Mouse (Mus musculus): ENCODE measurements around the gene Hexa. TPM values are rescaled to one million over a fixed set of nuclear protein-coding genes. Genes with fewer than 3 reads are reported as not detected.

Hexa gene
- total and polyA plus RNA-seq, 3 experiments: 44.3 to 54.0 TPM; not detected in 1

GRCm38 (mm10) chr9:59605967-59606366 is 66.6 kb downstream of the Hexa start:
- H3K4me1 ChIP-seq (ENCODE audit: control insufficient read depth in 1 of 2, insufficient read depth in 2 of 2, low read length in 2 of 2): no peaks in the 10 kb centered on the region
- TF ChIP-seq ZNF384 (IDR thresholded peaks at IDR 0.05; ENCODE audit: low read depth, low read length) (no peak), CTCF (IDR thresholded peaks at IDR 0.05 in 2 of 3, conservative IDR thresholded peaks at IDR 0.05 in 1 of 3; ENCODE audit: control insufficient read depth in 1 of 3, insufficient read depth in 1 of 3, low read depth in 2 of 3, low read length in 3 of 3, poor library complexity in 1 of 3, severe bottlenecking in 1 of 3) (peak in 1 of 3 experiments; percentile 1; a peak in 1 of 6 replicates), MAZ (IDR thresholded peaks at IDR 0.05; ENCODE audit: low read depth, low read length) (no peak), SMC3 (IDR thresholded peaks at IDR 0.05; ENCODE audit: low read depth, low read length) (peak; percentile 13; the same call in 1 of the 2 replicates)
- no peaks in the 10 kb centered on the region for H3K9me3 ChIP-seq (replicated peaks; ENCODE audit: insufficient read depth, low read length)
- H3K27me3 ChIP-seq (ENCODE audit: control insufficient read depth in 1 of 2, insufficient read depth in 2 of 2, low read length in 2 of 2): peaks cover 0 to 7% of the 10 kb centered on the region in 2 experiments; a peak in 3 of 4 replicates
- H3K79me2 ChIP-seq (ENCODE audit: control insufficient read depth, insufficient read depth, low read length, poor library complexity): no peaks in the 10 kb centered on the region
- no peak overlapping the region for H3K4me3 ChIP-seq (ENCODE audit: control insufficient read depth in 1 of 2, insufficient read depth in 1 of 2, low read depth in 2 of 2, low read length in 2 of 2)
- no peak overlapping the region for H3K9ac ChIP-seq (ENCODE audit: control insufficient read depth, low read depth, low read length, poor library complexity, severe bottlenecking)
- no peaks in the 10 kb centered on the region for H3K36me3 ChIP-seq (ENCODE audit: control insufficient read depth in 1 of 2, insufficient read depth in 2 of 2, low read length in 2 of 2)
- no peak for DNase-seq (ENCODE audit: low read depth, low spot score)
- H3K27ac ChIP-seq (ENCODE audit: control insufficient read depth, low read depth, low read length): no peak overlapping the region

DNA sequence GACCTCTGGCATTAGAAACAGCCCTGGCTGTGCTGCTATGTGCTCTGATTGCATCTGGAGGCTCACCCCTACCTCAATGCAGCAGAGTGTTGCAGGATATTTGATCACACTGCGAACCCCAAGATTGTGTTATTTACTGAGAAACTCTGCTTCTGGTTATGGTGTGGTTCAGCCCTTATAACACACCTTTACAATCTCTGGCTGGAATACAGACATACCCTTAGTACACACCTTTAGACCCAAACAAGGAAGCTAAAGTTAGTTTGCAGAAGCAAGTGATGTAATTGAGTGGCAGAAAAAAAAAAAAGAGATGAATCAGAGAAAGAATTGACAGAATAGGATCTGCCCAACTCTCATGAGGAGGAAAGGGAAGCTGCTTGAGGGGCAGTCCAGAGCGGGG is 71.6 kb downstream of the Hexa start:
- Histone ChIP-seq H3K79me2 (ENCODE audit: control insufficient read depth, insufficient read depth, low read length, poor library complexity) (no peaks in the 10 kb centered on the region), H3K27ac (ENCODE audit: control insufficient read depth, low read depth, low read length) (no peak overlapping the region), H3K9me3 (replicated peaks; ENCODE audit: insufficient read depth, low read length) (no peaks in the 10 kb centered on the region), H3K9ac (ENCODE audit: control insufficient read depth, low read depth, low read length, poor library complexity, severe bottlenecking) (no peak overlapping the region), H3K4me3 (ENCODE audit: control insufficient read depth in 1 of 2, insufficient read depth in 1 of 2, low read depth in 2 of 2, low read length in 2 of 2) (no peak overlapping the region), H3K27me3 (ENCODE audit: control insufficient read depth in 1 of 2, insufficient read depth in 2 of 2, low read length in 2 of 2) (peaks cover 0 to 3% of the 10 kb centered on the region in 2 experiments; a peak in 2 of 4 replicates), H3K4me1 (ENCODE audit: control insufficient read depth in 1 of 2, insufficient read depth in 2 of 2, low read length in 2 of 2) (no peaks in the 10 kb centered on the region), H3K36me3 (ENCODE audit: control insufficient read depth in 1 of 2, insufficient read depth in 2 of 2, low read length in 2 of 2) (no peaks in the 10 kb centered on the region)
- TF ChIP-seq MAFK (IDR thresholded peaks at IDR 0.05; ENCODE audit: borderline replicate concordance, low read depth, low read length): no peak
- no peak for DNase-seq (ENCODE audit: low read depth, low spot score)

Other genes with a start within 250 kb of the Hexa start
- gene Adpgk, start 248.0 kb upstream of the Hexa start, total RNA-seq (2012; rRNA removed): 19.4 and 26.2 TPM in 2 replicates
- 10 to 100 TPM in 1 of 2 experiments, not detected in 1; 29.8 TPM for gene Adpgk, start 248.0 kb upstream of the Hexa start, polyA plus RNA-seq (2012; ENCODE audit: insufficient read depth in 1 of 2, insufficient read length in 2 of 2, low read depth in 1 of 2, low replicate concordance in 2 of 2, missing spikeins in 1 of 2)
- 4.0 and 5.1 TPM in 2 replicates for gene Bbs4, start 186.0 kb upstream of the Hexa start, total RNA-seq (2012; rRNA removed)
- gene Bbs4, start 186.0 kb upstream of the Hexa start, polyA plus RNA-seq (2012; ENCODE audit: insufficient read depth in 1 of 2, insufficient read length in 2 of 2, low read depth in 1 of 2, low replicate concordance in 2 of 2, missing spikeins in 1 of 2): 1 to 10 TPM in 1 of 2 experiments, not detected in 1; 5.6 TPM
- gene Arih1, start 52.9 kb upstream of the Hexa start, total RNA-seq (2012; rRNA removed): 46.5 and 47.6 TPM in 2 replicates
- 10 to 100 TPM; 48.4 to 60.4 TPM for gene Arih1, start 52.9 kb upstream of the Hexa start, polyA plus RNA-seq (2012; ENCODE audit: insufficient read depth in 1 of 2, insufficient read length in 2 of 2, low read depth in 1 of 2, low replicate concordance in 2 of 2, missing spikeins in 1 of 2)
- gene Tmem202, start 307 bp downstream of the Hexa start, total RNA-seq (2012; rRNA removed): 0.23 and 0.50 TPM in 2 replicates
- not detected for gene Tmem202, start 307 bp downstream of the Hexa start, polyA plus RNA-seq (2012; ENCODE audit: insufficient read depth in 1 of 2, insufficient read length in 2 of 2, low read depth in 1 of 2, low replicate concordance in 2 of 2, missing spikeins in 1 of 2)
- gene Celf6, start 38.4 kb downstream of the Hexa start, total RNA-seq (2012; rRNA removed): not detected in 2 replicates
- under 1 TPM in 1 of 2 experiments, not detected in 1; 0.13 TPM for gene Celf6, start 38.4 kb downstream of the Hexa start, polyA plus RNA-seq (2012; ENCODE audit: insufficient read depth in 1 of 2, insufficient read length in 2 of 2, low read depth in 1 of 2, low replicate concordance in 2 of 2, missing spikeins in 1 of 2)
- gene Parp6, start 77.7 kb downstream of the Hexa start, total RNA-seq (2012; rRNA removed): 5.9 and 6.4 TPM in 2 replicates
- 10 to 100 TPM in 1 of 2 experiments, not detected in 1; 13.8 TPM for gene Parp6, start 77.7 kb downstream of the Hexa start, polyA plus RNA-seq (2012; ENCODE audit: insufficient read depth in 1 of 2, insufficient read length in 2 of 2, low read depth in 1 of 2, low replicate concordance in 2 of 2, missing spikeins in 1 of 2)
- gene Pkm, start 116.8 kb downstream of the Hexa start, total RNA-seq (2012; rRNA removed): 710 and 1,836 TPM in 2 replicates
- gene Pkm, start 116.8 kb downstream of the Hexa start, polyA plus RNA-seq (2012; ENCODE audit: insufficient read depth in 1 of 2, insufficient read length in 2 of 2, low read depth in 1 of 2, low replicate concordance in 2 of 2, missing spikeins in 1 of 2): 1,000 to 10,000 TPM in 1 of 2 experiments, 10 to 100 TPM in 1; 71.6 to 2,746 TPM
- gene Gramd2, start 140.6 kb downstream of the Hexa start, total RNA-seq (2012; rRNA removed): not detected in 2 replicates
- gene Gramd2, start 140.6 kb downstream of the Hexa start, polyA plus RNA-seq (2012; ENCODE audit: insufficient read depth in 1 of 2, insufficient read length in 2 of 2, low read depth in 1 of 2, low replicate concordance in 2 of 2, missing spikeins in 1 of 2): under 1 TPM in 1 of 2 experiments, not detected in 1; 0.04 TPM
- 2.7 TPM in 2 replicates for gene Senp8, start 211.2 kb downstream of the Hexa start, total RNA-seq (2012; rRNA removed)
- 1 to 10 TPM in 1 of 2 experiments, not detected in 1; 5.5 TPM for gene Senp8, start 211.2 kb downstream of the Hexa start, polyA plus RNA-seq (2012; ENCODE audit: insufficient read depth in 1 of 2, insufficient read length in 2 of 2, low read depth in 1 of 2, low replicate concordance in 2 of 2, missing spikeins in 1 of 2)
- gene Myo9a, start 211.4 kb downstream of the Hexa start, total RNA-seq (2012; rRNA removed): 3.3 and 3.8 TPM in 2 replicates
- gene Myo9a, start 211.4 kb downstream of the Hexa start, polyA plus RNA-seq (2012; ENCODE audit: insufficient read depth in 1 of 2, insufficient read length in 2 of 2, low read depth in 1 of 2, low replicate concordance in 2 of 2, missing spikeins in 1 of 2): 100 to 1,000 TPM in 1 of 2 experiments, 1 to 10 TPM in 1; 4.5 to 131 TPM